Mouse (Mus musculus) erythroblast, embryonic 14.5 days (primary cell): ENCODE data around the gene Sidt1.

Experiments used
- GATA1 ChIP-seq: IDR thresholded peaks from 2 replicates; pipeline ENCODE4 v1.6.1; 2012; ENCODE audit warnings: low read length, inconsistent platforms, mixed read lengths
- TAL1 ChIP-seq: IDR thresholded peaks from 3 replicates; pipeline ENCODE4 v1.6.1; 2012; ENCODE audit warnings: low read length, inconsistent platforms, mixed read lengths

- TF ChIP-seq TAL1 (no peak), GATA1 (no peak)
Measured at GRCm38 (mm10) chr16:44305606-44306005, 27.4 kb downstream of the Sidt1 start.
